Mouse (Mus musculus): ENCODE data around the gene Jak3.

GRCm38 (mm10) chr8:71626753-71627152 is 49.3 kb upstream of the Jak3 start:
- TF ChIP-seq POLR2A (IDR thresholded peaks at IDR 0.05; ENCODE audit: low read depth, low read length) (no peak), CTCF (IDR thresholded peaks at IDR 0.05; ENCODE audit: extremely low read depth, insufficient read depth, insufficient read length, insufficient replicate concordance) (no peak)

All from spleen, adult 2 months (tissue).